Mouse (Mus musculus) intestine, postnatal 0 days (tissue): ENCODE measurements around the gene Synpo2. TPM values are rescaled to one million over a fixed set of nuclear protein-coding genes. Genes with fewer than 3 reads are reported as not detected.

Experiments used
- ATAC-seq: fragments of 200-750 bp; cut with Nextera tagmentation; 2 replicates; pipeline ENCODE4 v1.8.0; 2017; ENCODE audit warnings: mild to moderate bottlenecking, moderate TSS enrichment, moderate library complexity
- H3K27ac ChIP-seq: fragments of 300-500 bp; sonication (generic); 2 replicates; pipeline ENCODE4 v1.5.1; 2014; ENCODE audit warnings: mild to moderate bottlenecking, low read depth, low read length, moderate library complexity
- H3K27me3 ChIP-seq: fragments of 300-500 bp; sonication (generic); replicated peaks from 2 replicates; pipeline ENCODE4 v1.6.1; 2014; ENCODE audit warnings: low read length, mixed read lengths; ENCODE audit not compliant: control insufficient read depth, insufficient read depth
- H3K36me3 ChIP-seq: fragments of 300-500 bp; sonication (generic); 2 replicates; pipeline ENCODE4 v1.6.1; 2014; ENCODE audit warnings: mild to moderate bottlenecking, moderate library complexity; ENCODE audit not compliant: control insufficient read depth, insufficient read depth
- H3K4me1 ChIP-seq: fragments of 300-500 bp; sonication (generic); replicated peaks from 2 replicates; pipeline ENCODE4 v1.6.1; 2014; ENCODE audit warnings: antibody characterized with exemption, low read length, mixed read lengths; ENCODE audit not compliant: control insufficient read depth, insufficient read depth
- H3K4me2 ChIP-seq: fragments of 300-500 bp; sonication (generic); replicated peaks from 2 replicates; pipeline ENCODE4 v1.6.1; 2014; ENCODE audit warnings: low read depth, mild to moderate bottlenecking, moderate library complexity
- H3K4me3 ChIP-seq: fragments of 300-500 bp; sonication (generic); 2 replicates; pipeline ENCODE4 v1.5.1; 2014; ENCODE audit warnings: low read depth, low read length
- H3K9ac ChIP-seq: fragments of 300-500 bp; sonication (generic); 2 replicates; pipeline ENCODE4 v1.6.1; 2014; ENCODE audit warnings: mild to moderate bottlenecking, low read depth, low read length
- H3K9me3 ChIP-seq: fragments of 300-500 bp; sonication (generic); 2 replicates; pipeline ENCODE4 v1.6.1; 2016; ENCODE audit warnings: mixed run types; ENCODE audit not compliant: control insufficient read depth
- CTCF ChIP-seq: sonication (generic); IDR thresholded peaks from 2 replicates; pipeline ENCODE4 v1.5.1; 2016; ENCODE audit warnings: low read depth, mild to moderate bottlenecking, control low read depth, antibody characterized with exemption, moderate library complexity
- WGBS: fragments of 180-500 bp; shearing (Covaris S2); extraction: QIAGEN DNeasy Blood & Tissue Kit; methylation state at CpG from one replicate; pipeline ENCODE4 v1.1.7; 2014; 5-methylcytosine and 5-hydroxymethylcytosine counted together
- polyA plus RNA-seq: library from polyadenylated mRNA; unstranded; fragments of >200 nt; fragmentation: Nextera tagmentation; extraction: Ambion mirVana; gene quantifications from 2 replicates; pipeline ENCODE4 v1.2.1, GENCODE M21; 2015

Synpo2 gene
- polyA plus RNA-seq, 1 experiment from 2014 or later = 23.9 TPM

DNA sequence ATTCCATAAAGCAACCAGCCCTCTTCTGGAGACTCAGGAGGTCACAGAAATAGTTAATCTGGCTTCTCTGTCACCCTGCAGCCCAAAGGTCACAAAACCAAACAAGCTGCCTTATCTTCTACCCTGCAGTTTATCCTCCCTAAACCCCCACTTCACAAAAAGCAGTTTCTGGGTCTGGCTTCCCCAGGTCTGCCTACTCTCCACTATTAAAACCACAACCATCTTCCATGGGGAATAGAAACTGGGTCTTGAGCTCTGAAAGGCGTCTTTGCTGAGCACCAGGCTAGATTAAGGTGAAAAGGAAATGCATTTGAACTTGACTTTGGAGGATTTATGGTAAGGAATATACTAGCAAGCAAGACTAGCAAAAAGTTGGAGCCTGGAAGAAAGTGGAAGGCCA, 71.8 kb downstream of the Synpo2 start:
- no peak for ATAC-seq
- Histone ChIP-seq H3K4me3 (no peak overlapping the region), H3K4me1 (no peaks in the 10 kb centered on the region), H3K9ac (no peak overlapping the region), H3K27me3 (no peaks in the 10 kb centered on the region), H3K9me3 (no peaks in the 10 kb centered on the region), H3K36me3 (no peaks in the 10 kb centered on the region), H3K27ac (no peak overlapping the region), H3K4me2 (no peak overlapping the region)
- 52% methylated on average over 1 of the region's 1 CpGs for WGBS
- TF ChIP-seq CTCF = no peak

GRCm38 (mm10) chr3:123163192-123163523, 72.8 kb downstream of the Synpo2 start:
- H3K9ac ChIP-seq = no peak overlapping the region

GRCm38 (mm10) chr3:123162289-123163191, 73.4 kb downstream of the Synpo2 start:
- H3K27ac ChIP-seq = peak overlapping the region; percentile 54
- 29% methylated on average over 6 of the region's 6 CpGs for WGBS
- no peaks in the 10 kb centered on the region for H3K4me1 ChIP-seq
- no peaks in the 10 kb centered on the region for H3K36me3 ChIP-seq
- no peaks in the 10 kb centered on the region for H3K9me3 ChIP-seq
- no peak for ATAC-seq
- no peak overlapping the region for H3K4me3 ChIP-seq
- H3K27me3 ChIP-seq = no peaks in the 10 kb centered on the region
- H3K4me2 ChIP-seq = no peak overlapping the region
- no peak overlapping the region for H3K9ac ChIP-seq
- no peak for TF ChIP-seq CTCF

More at GRCm38 (mm10) chr3:123163192-123163523, 72.8 kb downstream of the Synpo2 start:
- no peak for TF ChIP-seq CTCF
- H3K9me3 ChIP-seq = no peaks in the 10 kb centered on the region
- H3K4me1 ChIP-seq = no peaks in the 10 kb centered on the region
- H3K36me3 ChIP-seq = no peaks in the 10 kb centered on the region
- H3K4me2 ChIP-seq = no peak overlapping the region
- H3K4me3 ChIP-seq = no peak overlapping the region
- H3K27ac ChIP-seq = no peak overlapping the region
- no peak for ATAC-seq
- WGBS = 39% methylated on average over 4 of the region's 4 CpGs
- no peaks in the 10 kb centered on the region for H3K27me3 ChIP-seq

GRCm38 (mm10) chr3:123160792-123161191, 75.2 kb downstream of the Synpo2 start:
- Histone ChIP-seq H3K9me3 (no peaks in the 10 kb centered on the region), H3K4me2 (no peak overlapping the region), H3K27me3 (no peaks in the 10 kb centered on the region), H3K27ac (no peak overlapping the region), H3K36me3 (no peaks in the 10 kb centered on the region), H3K9ac (no peak overlapping the region), H3K4me1 (no peaks in the 10 kb centered on the region), H3K4me3 (no peak overlapping the region)
- 15% methylated on average over 4 of the region's 4 CpGs for WGBS
- TF ChIP-seq CTCF = peak; percentile 86
- ATAC-seq = no peak

DNA sequence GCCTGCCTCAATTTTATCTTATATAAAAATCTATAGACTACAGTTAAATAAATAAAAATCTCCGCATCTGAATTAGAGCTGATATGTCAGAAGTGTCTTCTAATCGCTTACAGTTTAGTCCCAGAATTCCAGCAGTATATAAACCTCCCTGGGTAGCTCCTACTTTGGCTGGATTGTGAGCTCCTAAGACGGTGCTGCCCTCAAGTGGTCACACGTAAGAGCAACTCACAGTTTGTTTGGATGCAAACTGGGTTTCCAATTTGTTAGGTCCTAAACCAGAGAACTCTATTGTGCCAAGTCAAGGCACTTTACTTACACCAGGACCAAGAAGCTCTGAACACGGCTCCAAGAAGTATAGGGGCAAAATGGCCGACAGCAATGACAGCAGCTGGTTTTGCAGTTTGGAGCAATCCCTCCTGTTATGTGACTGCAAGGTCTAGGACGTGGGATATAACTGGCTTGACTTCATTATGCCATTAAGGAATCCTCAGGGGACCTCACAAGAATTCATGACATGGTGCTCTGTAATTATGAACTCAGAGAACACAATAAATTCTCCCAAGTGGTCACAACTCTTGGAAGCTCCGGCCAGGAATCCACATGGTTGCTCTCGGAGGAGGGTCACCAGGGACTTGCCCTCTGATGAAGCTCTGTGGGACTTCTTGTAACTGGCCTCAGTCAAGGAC, 76.7 kb downstream of the Synpo2 start:
- no peaks in the 10 kb centered on the region for H3K36me3 ChIP-seq
- no peaks in the 10 kb centered on the region for H3K9me3 ChIP-seq
- H3K4me3 ChIP-seq = no peak overlapping the region
- WGBS = 30% methylated on average over 9 of the region's 9 CpGs
- ATAC-seq = 0 out of 2 replicates have a peak, but pooled peaks have one; percentile 50
- no peak overlapping the region for H3K9ac ChIP-seq
- no peak overlapping the region for H3K27ac ChIP-seq
- no peaks in the 10 kb centered on the region for H3K27me3 ChIP-seq
- H3K4me1 ChIP-seq = no peaks in the 10 kb centered on the region
- H3K4me2 ChIP-seq = no peak overlapping the region
- peak; percentile 87 for TF ChIP-seq CTCF

DNA sequence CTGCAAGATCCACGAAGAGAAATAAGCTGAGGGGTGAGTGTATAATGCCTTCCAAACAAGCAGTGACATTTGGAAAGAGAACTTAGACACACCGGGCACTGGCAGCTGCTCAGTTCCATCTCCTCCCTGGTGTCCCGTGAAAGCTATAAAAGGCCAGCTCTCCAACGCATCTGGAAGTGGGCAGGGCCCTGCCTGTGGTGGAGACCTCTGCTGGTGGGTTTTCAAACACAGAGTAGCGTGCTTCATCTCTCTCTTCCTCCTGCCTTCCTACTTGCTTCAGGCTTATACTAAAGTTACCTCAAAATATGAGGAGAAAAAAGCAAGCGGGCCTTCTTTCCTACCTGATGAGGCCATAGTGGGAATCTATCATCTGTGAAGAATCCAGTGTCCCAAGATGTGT, 77.4 kb downstream of the Synpo2 start:
- Histone ChIP-seq H3K9me3 (no peaks in the 10 kb centered on the region), H3K36me3 (no peaks in the 10 kb centered on the region), H3K27me3 (no peaks in the 10 kb centered on the region), H3K27ac (no peak overlapping the region), H3K4me3 (no peak overlapping the region), H3K4me1 (no peaks in the 10 kb centered on the region), H3K4me2 (no peak overlapping the region), H3K9ac (no peak overlapping the region)
- peak; percentile 51; the same call in 1 of the 2 replicates for ATAC-seq
- WGBS = 29% methylated on average over 6 of the region's 6 CpGs
- peak; percentile 79 for TF ChIP-seq CTCF
